Mouse (Mus musculus) heart, embryonic 14.5 days (tissue): Measurements from ENCODE around the gene Vmn1r209. TPM values are rescaled to one million over a fixed set of nuclear protein-coding genes. Genes with fewer than 3 reads are reported as not detected.
"Not testable (repeated sequence)": the region's sequence is repeated elsewhere in the genome, so short reads cannot be mapped to it uniquely, and the experiment has no call there.

ENCODE experiments used
- ATAC-seq: fragments of 200-750 bp; cut with Nextera tagmentation; 2 replicates; pipeline ENCODE4 v1.8.0; 2017; ENCODE audit warnings: low read depth, moderate TSS enrichment; ENCODE audit not compliant: insufficient number of reproducible peaks, insufficient read depth, low FRiP score
- H3K27ac ChIP-seq, 2 experiments: fragments of 200-500 bp in 1 of 2; fragments of 300-500 bp in 1 of 2; sonication (generic) in 1 of 2; replicated peaks in 1 of 2; 2 replicates each; pipeline ENCODE4 v1.5.1; 2012 to 2014; ENCODE audit warnings: low read depth in 2 of 2, low read length in 2 of 2, control low read depth in 1 of 2, mild to moderate bottlenecking in 1 of 2, mixed read lengths in 1 of 2; ENCODE audit not compliant: control insufficient read depth in 1 of 2, insufficient read depth in 1 of 2
- H3K27me3 ChIP-seq: fragments of 300-500 bp; sonication (generic); 2 replicates; pipeline ENCODE4 v1.6.1; 2014; ENCODE audit warnings: mild to moderate bottlenecking, low read length, control low read depth; ENCODE audit not compliant: control insufficient read depth, insufficient read depth
- H3K36me3 ChIP-seq: fragments of 300-500 bp; sonication (generic); 2 replicates; pipeline ENCODE4 v1.6.1; 2014; ENCODE audit warnings: mild to moderate bottlenecking, control low read depth, low read length, mixed read lengths; ENCODE audit not compliant: control insufficient read depth, insufficient read depth
- H3K4me1 ChIP-seq, 2 experiments: fragments of 200-500 bp in 1 of 2; fragments of 300-500 bp in 1 of 2; sonication (generic) in 1 of 2; 2 replicates each; pipeline ENCODE4 v1.6.1; 2012 to 2014; ENCODE audit warnings: low read length in 2 of 2, control low read depth in 1 of 2, mixed read lengths in 1 of 2; ENCODE audit not compliant: control insufficient read depth in 2 of 2, insufficient read depth in 2 of 2
- H3K4me2 ChIP-seq: fragments of 300-500 bp; sonication (generic); 2 replicates; pipeline ENCODE4 v1.6.1; 2014; ENCODE audit warnings: mild to moderate bottlenecking, low read length
- H3K4me3 ChIP-seq, 2 experiments: fragments of 200-500 bp in 1 of 2; fragments of 300-500 bp in 1 of 2; sonication (generic) in 1 of 2; 2 replicates each; pipeline ENCODE4 v1.5.1; 2012 to 2014; ENCODE audit warnings: low read length in 2 of 2, mild to moderate bottlenecking in 2 of 2, control low read depth in 1 of 2, low read depth in 1 of 2, moderate library complexity in 1 of 2; ENCODE audit not compliant: control insufficient read depth in 1 of 2, insufficient read depth in 1 of 2
- H3K9ac ChIP-seq: fragments of 300-500 bp; sonication (generic); 2 replicates; pipeline ENCODE4 v1.6.1; 2014; ENCODE audit warnings: mild to moderate bottlenecking, low read length
- H3K9me3 ChIP-seq: fragments of 300-500 bp; sonication (generic); 2 replicates; pipeline ENCODE4 v1.6.1; 2016; ENCODE audit warnings: low read length, control low read depth; ENCODE audit not compliant: control insufficient read depth
- WGBS: fragments of 180-500 bp; shearing (Covaris S2); extraction: QIAGEN DNeasy Blood & Tissue Kit; methylation state at CpG from one replicate; pipeline ENCODE4 v1.1.7; 2014; 5-methylcytosine and 5-hydroxymethylcytosine counted together
- polyA plus RNA-seq: library from polyadenylated mRNA; unstranded; fragments of >200 nt; fragmentation: Nextera tagmentation; extraction: Ambion mirVana; gene quantifications from 2 replicates; pipeline ENCODE4 v1.2.1, GENCODE M21; 2014

The Vmn1r209 gene
- not detected in 2 replicates for polyA plus RNA-seq

- H3K36me3 ChIP-seq, H3K27me3 ChIP-seq, ATAC-seq, H3K4me3 ChIP-seq, H3K9ac ChIP-seq, H3K4me1 ChIP-seq, H3K4me2 ChIP-seq, H3K9me3 ChIP-seq, H3K27ac ChIP-seq: not testable (repeated sequence)
Measured at GRCm38 (mm10) chr13:22809582-22809981, at the start of gene Vmn1r209. Gene Vmn1r209, minus strand, starts transcription at chr13:22809682.

GRCm38 (mm10) chr13:22857461-22857860, 48.0 kb upstream of the Vmn1r209 start, which contains the start of gene Vmn1r211:
Gene Vmn1r211, minus strand, starts transcription at chr13:22857561.
- Histone ChIP-seq H3K9ac (no peak within 1 kb of the TSS), H3K4me2 (no peak within 1 kb of the TSS), H3K4me3 (no peak within 1 kb of the TSS), H3K36me3 (no peaks in the 10 kb centered on the region), H3K9me3 (no peaks in the 10 kb centered on the region), H3K4me1 (0 out of 4 replicates have a peak, but pooled peaks cover 0 to 2% of the 10 kb centered on the region in 2 experiments), H3K27ac (no peak within 1 kb of the TSS), H3K27me3 (no peaks in the 10 kb centered on the region)
- no peak for ATAC-seq
- 61% methylated on average over 1 of the region's 1 CpGs for WGBS

GRCm38 (mm10) chr13:22854760-22855159, 45.3 kb upstream of the Vmn1r209 start:
- Histone ChIP-seq H3K4me2 (no peak overlapping the region), H3K27ac (no peak overlapping the region), H3K9ac (no peak overlapping the region), H3K36me3 (no peaks in the 10 kb centered on the region), H3K9me3 (no peaks in the 10 kb centered on the region), H3K4me3 (no peak overlapping the region), H3K27me3 (no peaks in the 10 kb centered on the region), H3K4me1 (0 out of 4 replicates have a peak, but pooled peaks cover 0 to 2% of the 10 kb centered on the region in 2 experiments)
- ATAC-seq = no peak
- WGBS = 66% methylated on average over 4 of the region's 4 CpGs

GRCm38 (mm10) chr13:22846798-22847197, 37.3 kb upstream of the Vmn1r209 start:
- no peak overlapping the region for H3K9ac ChIP-seq
- no peak overlapping the region for H3K4me3 ChIP-seq
- no peak for ATAC-seq
- H3K4me1 ChIP-seq = no peaks in the 10 kb centered on the region
- no peak overlapping the region for H3K27ac ChIP-seq
- no peaks in the 10 kb centered on the region for H3K9me3 ChIP-seq
- no peak overlapping the region for H3K4me2 ChIP-seq
- WGBS = 81% methylated on average over 1 of the region's 1 CpGs
- no peaks in the 10 kb centered on the region for H3K36me3 ChIP-seq
- H3K27me3 ChIP-seq = no peaks in the 10 kb centered on the region

GRCm38 (mm10) chr13:22844304-22844703, 34.8 kb upstream of the Vmn1r209 start:
- H3K4me3 ChIP-seq, H3K27me3 ChIP-seq, H3K4me1 ChIP-seq, H3K9me3 ChIP-seq, ATAC-seq, H3K36me3 ChIP-seq, H3K4me2 ChIP-seq, H3K9ac ChIP-seq, H3K27ac ChIP-seq: not testable (repeated sequence)
- 74% methylated on average over 3 of the region's 3 CpGs for WGBS

GRCm38 (mm10) chr13:22831248-22831647, 21.8 kb upstream of the Vmn1r209 start, which contains the start of gene Vmn1r210:
Gene Vmn1r210, minus strand, starts transcription at chr13:22831348.
- H3K4me1 ChIP-seq = no peaks in the 10 kb centered on the region
- no peak within 1 kb of the TSS for H3K9ac ChIP-seq
- no peaks in the 10 kb centered on the region for H3K27me3 ChIP-seq
- no peaks in the 10 kb centered on the region for H3K9me3 ChIP-seq
- ATAC-seq = no peak
- 49% methylated on average over 4 of the region's 4 CpGs for WGBS
- H3K36me3 ChIP-seq = no peaks in the 10 kb centered on the region
- H3K4me3 ChIP-seq = no peak within 1 kb of the TSS
- no peak within 1 kb of the TSS for H3K4me2 ChIP-seq
- H3K27ac ChIP-seq = no peak within 1 kb of the TSS

- H3K4me3 ChIP-seq, H3K27me3 ChIP-seq, H3K9me3 ChIP-seq, H3K36me3 ChIP-seq, H3K27ac ChIP-seq, ATAC-seq, H3K4me1 ChIP-seq, H3K9ac ChIP-seq, H3K4me2 ChIP-seq: not testable (repeated sequence)
- 31% methylated on average over 7 of the region's 7 CpGs for WGBS
Measured at GRCm38 (mm10) chr13:22829395-22829794, 19.9 kb upstream of the Vmn1r209 start.

GRCm38 (mm10) chr13:22821601-22822000, 12.1 kb upstream of the Vmn1r209 start:
- not testable (repeated sequence) for H3K4me3 ChIP-seq, H3K9me3 ChIP-seq, H3K36me3 ChIP-seq, H3K4me1 ChIP-seq, H3K4me2 ChIP-seq, H3K27ac ChIP-seq, H3K9ac ChIP-seq, H3K27me3 ChIP-seq, ATAC-seq
- WGBS = 76% methylated on average over 1 of the region's 1 CpGs
